Mouse (Mus musculus) limb, embryonic 14.5 days (tissue): ENCODE results near the gene Lcn11. TPM values are rescaled to one million over a fixed set of nuclear protein-coding genes. Genes with fewer than 3 reads are reported as not detected.

Source experiments
- ATAC-seq: fragments of 200-750 bp; cut with Nextera tagmentation; 2 replicates; pipeline ENCODE4 v1.8.0; 2017; ENCODE audit warnings: low read depth, moderate number of reproducible peaks, moderate TSS enrichment; ENCODE audit not compliant: low FRiP score
- DNase-seq: peaks from one replicate; pipeline ENCODE4 v3.0.0-alpha.2; 2015; ENCODE audit warnings: low spot score
- H3K27ac ChIP-seq: fragments of 300-500 bp; sonication (generic); replicated peaks from 2 replicates; pipeline ENCODE4 v1.5.1; 2014; ENCODE audit warnings: low read depth, mild to moderate bottlenecking, low read length, moderate library complexity, mixed read lengths
- H3K27me3 ChIP-seq: fragments of 300-500 bp; sonication (generic); 2 replicates; pipeline ENCODE4 v1.6.1; 2014; ENCODE audit warnings: low read length, mixed read lengths; ENCODE audit not compliant: control insufficient read depth, insufficient read depth
- H3K36me3 ChIP-seq: fragments of 300-500 bp; sonication (generic); 2 replicates; pipeline ENCODE4 v1.6.1; 2014; ENCODE audit warnings: mild to moderate bottlenecking, low read length, moderate library complexity, mixed read lengths; ENCODE audit not compliant: control insufficient read depth, insufficient read depth
- H3K4me1 ChIP-seq: fragments of 300-500 bp; sonication (generic); 2 replicates; pipeline ENCODE4 v1.6.1; 2014; ENCODE audit warnings: antibody characterized with exemption, low read length, mixed read lengths; ENCODE audit not compliant: control insufficient read depth, insufficient read depth
- H3K4me2 ChIP-seq: fragments of 300-500 bp; sonication (generic); replicated peaks from 2 replicates; pipeline ENCODE4 v1.6.1; 2014; ENCODE audit warnings: low read depth, mild to moderate bottlenecking, low read length, moderate library complexity; ENCODE audit not compliant: severe bottlenecking
- H3K4me3 ChIP-seq: fragments of 300-500 bp; sonication (generic); replicated peaks from 2 replicates; pipeline ENCODE4 v1.5.1; 2014; ENCODE audit warnings: low read length
- H3K9ac ChIP-seq: fragments of 300-500 bp; sonication (generic); 2 replicates; pipeline ENCODE4 v1.6.1; 2014; ENCODE audit warnings: mild to moderate bottlenecking, low read depth, low read length, moderate library complexity; ENCODE audit not compliant: severe bottlenecking
- H3K9me3 ChIP-seq: fragments of 300-500 bp; sonication (generic); 2 replicates; pipeline ENCODE4 v1.6.1; 2016; ENCODE audit warnings: low read length; ENCODE audit not compliant: control insufficient read depth
- POLR2A ChIP-seq: fragments of 200-500 bp; IDR thresholded peaks from 2 replicates; pipeline ENCODE4 v1.8.0; 2012; ENCODE audit warnings: inconsistent platforms, mild to moderate bottlenecking, moderate library complexity, borderline replicate concordance; ENCODE audit not compliant: insufficient read depth, insufficient read length; ENCODE audit errors: extremely low read depth
- WGBS: fragments of 180-500 bp; shearing (Covaris S2); extraction: QIAGEN DNeasy Blood & Tissue Kit; methylation state at CpG from one replicate; pipeline ENCODE4 v1.1.7; 2014; 5-methylcytosine and 5-hydroxymethylcytosine counted together
- polyA plus RNA-seq, 2 experiments: library from polyadenylated mRNA; depleted of rRNA in 1 of 2; stranded (reverse) in 1 of 2; unstranded in 1 of 2; fragments of >200 nt; fragmentation: Nextera tagmentation in 1 of 2; extraction: Ambion mirVana in 1 of 2; gene quantifications; 2 replicates each; pipeline versions ENCODE4 v1.2.1 to v1.2.3; 2012 to 2014

Gene Lcn11
- polyA plus RNA-seq, 2 experiments, result not detected

DNA sequence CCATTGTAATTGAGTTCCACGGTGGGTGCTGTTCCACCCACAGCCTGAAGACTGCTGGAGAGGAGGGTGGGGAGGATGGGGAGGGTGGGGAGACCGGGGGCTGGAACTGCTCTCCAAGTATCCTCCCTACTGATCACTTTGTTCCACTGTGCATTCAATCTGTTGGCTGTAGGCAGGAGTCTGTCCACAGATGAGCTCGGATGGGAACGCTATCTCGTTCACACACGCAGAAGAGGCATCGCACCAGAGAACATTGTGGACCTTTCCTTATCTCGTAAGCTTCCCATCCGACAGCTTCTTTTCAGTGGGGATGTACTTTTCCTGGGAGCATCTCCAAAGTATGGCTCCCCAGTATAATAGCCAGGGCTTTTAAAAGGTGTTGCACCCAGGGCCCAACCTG is 2.3 kb downstream of the Lcn11 start:
- no peak overlapping the region for H3K4me2 ChIP-seq
- TF ChIP-seq POLR2A, result no peak
- 92% methylated on average over 9 of the region's 9 CpGs for WGBS
- no peaks in the 10 kb centered on the region for H3K4me1 ChIP-seq
- ATAC-seq, result no peak
- H3K9me3 ChIP-seq, result no peaks in the 10 kb centered on the region
- H3K36me3 ChIP-seq, result no peaks in the 10 kb centered on the region
- no peak overlapping the region for H3K9ac ChIP-seq
- no peak for DNase-seq
- H3K27ac ChIP-seq, result no peak overlapping the region
- H3K4me3 ChIP-seq, result no peak overlapping the region
- no peaks in the 10 kb centered on the region for H3K27me3 ChIP-seq

- no peak for ATAC-seq
- 19% methylated on average over 4 of the region's 4 CpGs for WGBS
- no peaks in the 10 kb centered on the region for H3K9me3 ChIP-seq
- no peaks in the 10 kb centered on the region for H3K36me3 ChIP-seq
- no peak for TF ChIP-seq POLR2A
- H3K27me3 ChIP-seq, result no peaks in the 10 kb centered on the region
- DNase-seq, result no peak
- H3K9ac ChIP-seq, result no peak overlapping the region
- H3K4me1 ChIP-seq, result no peaks in the 10 kb centered on the region
- H3K27ac ChIP-seq, result no peak overlapping the region
- no peak overlapping the region for H3K4me3 ChIP-seq
- no peak overlapping the region for H3K4me2 ChIP-seq
Measured at GRCm38 (mm10) chr2:25780921-25781320, 4.1 kb downstream of the Lcn11 start.

DNA sequence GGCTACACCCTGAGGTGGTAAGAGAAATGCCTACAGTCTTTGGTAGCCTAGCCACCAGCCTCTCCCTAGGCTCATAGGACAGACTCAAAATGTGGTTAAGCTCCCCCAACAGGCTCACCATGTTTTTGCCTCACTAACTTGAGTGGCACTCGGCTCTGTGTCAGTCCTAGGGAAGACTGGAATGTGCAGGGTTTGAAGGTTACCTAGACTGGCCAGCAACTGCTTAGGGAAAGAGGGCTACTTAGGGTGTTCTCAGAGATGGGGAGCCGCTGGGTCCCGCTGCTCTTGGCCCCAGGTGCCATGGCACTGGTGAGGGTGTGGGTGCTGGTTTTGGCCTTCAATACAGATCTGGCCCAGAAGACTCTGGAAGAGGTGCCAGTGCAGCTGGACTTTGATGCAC is 5.1 kb downstream of the Lcn11 start, which contains the start of gene Gm13539:
Gene Gm13539 (plus strand): TSS at position 301 of the 400 bp plus-strand sequence.
- no peak for ATAC-seq
- 78% methylated on average over 3 of the region's 3 CpGs for WGBS
- no peak for TF ChIP-seq POLR2A

DNA sequence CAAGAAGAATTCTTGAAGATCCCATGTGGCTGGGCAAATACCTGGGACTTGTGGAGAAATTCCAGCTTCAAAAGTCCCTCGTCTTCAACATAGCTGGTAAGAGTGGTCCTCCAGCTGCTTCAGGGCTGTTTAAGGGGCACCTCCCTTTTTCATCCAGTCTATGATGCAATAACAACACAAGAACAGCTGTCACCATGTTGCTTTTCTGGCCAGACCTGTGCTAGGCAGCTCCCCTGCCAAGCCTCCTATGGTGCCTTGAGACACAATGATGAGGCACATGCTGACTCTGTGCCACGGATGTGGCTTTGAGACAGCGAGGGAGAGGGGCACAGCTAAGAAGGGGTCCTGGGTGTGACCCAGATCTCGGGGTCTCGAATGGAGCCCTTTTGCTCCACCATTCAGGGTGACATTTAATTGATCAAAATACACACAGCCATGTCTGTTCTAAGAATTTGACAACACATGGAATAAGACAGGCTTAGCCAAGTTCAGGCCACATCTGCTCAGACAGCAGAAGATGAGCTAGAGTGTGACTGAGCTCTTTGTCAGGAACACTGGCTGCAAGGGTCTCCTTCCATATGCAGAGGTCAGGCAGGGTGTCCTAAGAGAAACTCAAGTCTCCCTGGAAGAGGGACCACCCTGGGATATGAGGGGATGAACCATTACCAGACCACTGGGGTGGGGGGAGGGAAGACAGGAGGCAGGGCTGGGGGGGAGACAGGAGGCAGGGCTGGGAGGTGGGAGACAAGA is 8.9 kb downstream of the Lcn11 start:
- no peaks in the 10 kb centered on the region for H3K4me1 ChIP-seq
- no peak for DNase-seq
- H3K27me3 ChIP-seq, result no peaks in the 10 kb centered on the region
- H3K4me2 ChIP-seq, result no peak overlapping the region
- 67% methylated on average over 5 of the region's 5 CpGs for WGBS
- H3K9ac ChIP-seq, result no peak overlapping the region
- ATAC-seq, result no peak
- no peak overlapping the region for H3K4me3 ChIP-seq
- no peaks in the 10 kb centered on the region for H3K36me3 ChIP-seq
- no peak for TF ChIP-seq POLR2A
- no peaks in the 10 kb centered on the region for H3K9me3 ChIP-seq
- H3K27ac ChIP-seq, result no peak overlapping the region

More for the DNA sequence above, 5.1 kb downstream of the Lcn11 start, which contains the start of gene Gm13539:
- H3K9me3 ChIP-seq, result no peaks in the 10 kb centered on the region
- no peaks in the 10 kb centered on the region for H3K4me1 ChIP-seq
- H3K36me3 ChIP-seq, result no peaks in the 10 kb centered on the region
- H3K4me3 ChIP-seq, result no peak within 1 kb of the TSS
- no peak within 1 kb of the TSS for H3K27ac ChIP-seq
- DNase-seq, result no peak
- H3K4me2 ChIP-seq, result no peak within 1 kb of the TSS
- H3K9ac ChIP-seq, result no peak within 1 kb of the TSS
- no peaks in the 10 kb centered on the region for H3K27me3 ChIP-seq

GRCm38 (mm10) chr2:25789092-25789491 is 12.3 kb downstream of the Lcn11 start:
- no peak overlapping the region for H3K4me2 ChIP-seq
- H3K36me3 ChIP-seq, result no peaks in the 10 kb centered on the region
- no peak overlapping the region for H3K27ac ChIP-seq
- no peak overlapping the region for H3K4me3 ChIP-seq
- no peaks in the 10 kb centered on the region for H3K4me1 ChIP-seq
- DNase-seq (no peak), ATAC-seq (no peak)
- TF ChIP-seq POLR2A, result no peak
- no peaks in the 10 kb centered on the region for H3K9me3 ChIP-seq
- no peak overlapping the region for H3K9ac ChIP-seq
- WGBS, result 86% methylated on average over 3 of the region's 3 CpGs
- no peaks in the 10 kb centered on the region for H3K27me3 ChIP-seq
